Mouse (Mus musculus) forebrain, postnatal 0 days (tissue): ENCODE results near the gene Aplp1. TPM values are rescaled to one million over a fixed set of nuclear protein-coding genes. Genes with fewer than 3 reads are reported as not detected.

Source experiments
- ATAC-seq: fragments of 200-750 bp; cut with Nextera tagmentation; 2 replicates; pipeline ENCODE4 v1.8.0; 2017; ENCODE audit warnings: mild to moderate bottlenecking, moderate library complexity
- DNase-seq: peaks from one replicate; pipeline ENCODE4 v3.0.0-alpha.2; 2015
- H3K27ac ChIP-seq: fragments of 300-500 bp; sonication (generic); 2 replicates; pipeline ENCODE4 v1.5.1; 2014; ENCODE audit warnings: low read depth, mild to moderate bottlenecking, antibody characterized with exemption, low read length, moderate library complexity, mixed read lengths
- H3K27me3 ChIP-seq: fragments of 300-500 bp; sonication (generic); 2 replicates; pipeline ENCODE4 v1.6.1; 2014; ENCODE audit warnings: mild to moderate bottlenecking, low read length, mixed read lengths; ENCODE audit not compliant: insufficient read depth
- H3K36me3 ChIP-seq: fragments of 300-500 bp; sonication (generic); 2 replicates; pipeline ENCODE4 v1.6.1; 2014; ENCODE audit warnings: mild to moderate bottlenecking, moderate library complexity; ENCODE audit not compliant: insufficient read depth
- H3K4me1 ChIP-seq: fragments of 300-500 bp; sonication (generic); 2 replicates; pipeline ENCODE4 v1.6.1; 2014; ENCODE audit warnings: antibody characterized with exemption; ENCODE audit not compliant: insufficient read depth
- H3K4me2 ChIP-seq: fragments of 300-500 bp; sonication (generic); 2 replicates; pipeline ENCODE4 v1.6.1; 2014; ENCODE audit warnings: low read depth, mild to moderate bottlenecking, moderate library complexity
- H3K4me3 ChIP-seq: fragments of 300-500 bp; sonication (generic); 2 replicates; pipeline ENCODE4 v1.5.1; 2014; ENCODE audit warnings: low read depth, low read length, mixed read lengths
- H3K9ac ChIP-seq: fragments of 300-500 bp; sonication (generic); 2 replicates; pipeline ENCODE4 v1.6.1; 2014; ENCODE audit warnings: mild to moderate bottlenecking
- H3K9me3 ChIP-seq: fragments of 300-500 bp; sonication (generic); 2 replicates; pipeline ENCODE4 v1.6.1; 2016; ENCODE audit warnings: low read length
- CTCF ChIP-seq: sonication (generic); IDR thresholded peaks from 2 replicates; pipeline ENCODE4 v1.5.1; 2016; ENCODE audit warnings: antibody characterized with exemption, control low read depth, low read depth
- WGBS: fragments of 180-500 bp; shearing (Covaris S2); extraction: QIAGEN DNeasy Blood & Tissue Kit; methylation state at CpG from one replicate; pipeline ENCODE4 v1.1.7; 2014; 5-methylcytosine and 5-hydroxymethylcytosine counted together
- polyA plus RNA-seq: library from polyadenylated mRNA; unstranded; fragments of >200 nt; fragmentation: Nextera tagmentation; extraction: Ambion mirVana; gene quantifications from 2 replicates; pipeline ENCODE4 v1.2.1, GENCODE M21; 2015
- total RNA-seq: library from RNA; depleted of rRNA; stranded (reverse); fragments of >200 nt; gene quantifications from 2 replicates; pipeline ENCODE4 v1.2.3, GENCODE M21; 2014

The Aplp1 gene
- total and polyA plus RNA-seq, 2 experiments from 2014 or later, result 834 to 867 TPM

DNA sequence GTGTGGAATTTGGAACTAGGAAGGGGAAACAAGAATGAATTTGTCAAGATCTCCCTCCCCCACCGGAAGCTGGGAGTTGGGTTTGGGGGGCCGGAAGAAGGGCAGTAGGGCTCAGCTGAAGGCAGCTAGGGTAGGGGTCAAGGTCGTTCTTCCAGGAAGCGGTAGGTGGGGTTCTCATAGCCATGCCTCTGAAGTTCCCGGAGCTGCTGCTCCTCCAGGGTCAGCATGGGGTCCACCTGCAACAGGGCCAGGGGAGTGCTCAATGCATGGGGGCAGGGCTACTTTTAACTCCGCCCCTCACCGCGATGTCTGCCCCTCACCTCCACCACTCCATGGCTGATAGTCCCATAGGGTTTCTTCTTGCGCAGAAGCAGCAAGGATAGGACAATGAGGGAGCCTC lies 10.2 kb downstream of the Aplp1 start:
- no peak overlapping the region for H3K4me3 ChIP-seq
- TF ChIP-seq CTCF, result no peak
- no peak overlapping the region for H3K27ac ChIP-seq
- ATAC-seq (no peak), DNase-seq (no peak)
- WGBS, result 55% methylated on average over 9 of the region's 9 CpGs
- H3K4me2 ChIP-seq, result no peak overlapping the region
- H3K9ac ChIP-seq, result no peak overlapping the region
- H3K36me3 ChIP-seq, result peaks cover 57% of the 10 kb centered on the region
- no peaks in the 10 kb centered on the region for H3K9me3 ChIP-seq
- no peaks in the 10 kb centered on the region for H3K4me1 ChIP-seq
- no peaks in the 10 kb centered on the region for H3K27me3 ChIP-seq

DNA sequence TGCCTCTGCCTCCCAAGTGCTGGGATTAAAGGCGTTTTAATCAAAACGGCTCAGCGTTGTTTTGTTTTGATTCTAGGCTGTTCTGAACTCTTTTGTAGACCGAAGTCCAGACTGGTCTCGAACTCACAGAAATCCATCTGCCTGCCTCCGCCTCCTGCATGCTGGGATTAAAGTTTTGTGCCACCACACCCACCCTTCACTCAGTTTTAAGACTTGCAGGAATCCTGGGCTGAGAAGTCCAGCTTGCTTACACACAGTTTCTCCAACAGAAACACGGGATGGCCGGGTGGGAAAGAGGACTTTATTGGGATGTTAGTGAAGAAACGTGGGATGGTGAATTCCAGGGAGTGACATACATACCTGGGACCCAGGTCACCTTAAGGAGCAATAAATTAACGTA lies 10.6 kb downstream of the Aplp1 start:
- DNase-seq (no peak), ATAC-seq (no peak)
- Histone ChIP-seq H3K4me3 (no peak overlapping the region), H3K27me3 (no peaks in the 10 kb centered on the region), H3K27ac (no peak overlapping the region), H3K9ac (no peak overlapping the region), H3K4me1 (no peaks in the 10 kb centered on the region), H3K4me2 (no peak overlapping the region), H3K36me3 (peaks cover 52% of the 10 kb centered on the region), H3K9me3 (no peaks in the 10 kb centered on the region)
- 73% methylated on average over 10 of the region's 10 CpGs for WGBS
- TF ChIP-seq CTCF, result no peak

DNA sequence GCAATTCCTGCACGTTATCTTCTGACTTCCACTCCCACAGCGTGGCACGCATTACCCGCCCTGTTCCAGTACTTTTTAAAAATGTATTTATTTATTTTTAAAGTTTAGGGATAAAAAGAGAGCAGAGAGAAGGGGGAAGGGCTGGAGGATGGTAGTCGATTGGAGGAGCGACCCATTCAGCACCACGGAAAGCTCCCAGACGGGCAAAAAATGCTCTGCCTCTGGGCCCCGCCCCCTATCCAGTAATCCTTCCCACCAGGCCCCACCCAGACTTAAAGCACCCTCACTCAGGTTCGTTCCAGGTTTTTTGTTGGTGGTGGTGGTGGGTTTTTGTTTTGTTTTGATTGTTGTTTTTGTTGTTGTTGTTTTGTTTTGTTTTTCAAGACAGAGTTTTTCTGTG lies 11.1 kb downstream of the Aplp1 start:
- no peak for TF ChIP-seq CTCF
- H3K36me3 ChIP-seq, result peaks cover 48% of the 10 kb centered on the region
- 2% methylated on average over 10 of the region's 10 CpGs for WGBS
- no peak overlapping the region for H3K4me2 ChIP-seq
- no peak for ATAC-seq
- no peak for DNase-seq
- no peak overlapping the region for H3K4me3 ChIP-seq
- H3K9me3 ChIP-seq, result no peaks in the 10 kb centered on the region
- H3K27ac ChIP-seq, result no peak overlapping the region
- H3K9ac ChIP-seq, result no peak overlapping the region
- H3K4me1 ChIP-seq, result no peaks in the 10 kb centered on the region
- H3K27me3 ChIP-seq, result no peaks in the 10 kb centered on the region

DNA sequence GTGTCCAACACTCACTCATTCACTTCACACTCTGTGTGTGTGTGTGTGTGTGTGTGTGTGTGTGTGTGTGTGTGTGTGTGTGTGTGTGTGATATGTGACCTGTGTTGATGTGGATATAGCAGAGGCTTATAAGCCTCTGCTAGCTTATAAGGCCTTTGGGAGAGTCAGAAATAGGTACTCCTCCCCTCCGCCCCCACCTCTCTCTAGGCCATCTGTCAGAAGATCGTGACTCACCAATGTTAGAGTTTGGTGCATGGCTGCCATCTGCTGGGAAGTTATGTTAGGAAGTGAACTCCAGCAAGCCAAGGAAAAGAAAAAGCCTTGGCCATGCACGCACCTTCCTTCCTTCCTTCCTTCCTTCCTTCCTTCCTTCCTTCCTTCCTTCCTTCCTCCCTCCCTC lies 13.5 kb downstream of the Aplp1 start:
- Histone ChIP-seq H3K4me3 (no peak overlapping the region), H3K9me3 (no peaks in the 10 kb centered on the region), H3K4me2 (no peak overlapping the region), H3K4me1 (no peaks in the 10 kb centered on the region), H3K27ac (no peak overlapping the region), H3K27me3 (no peaks in the 10 kb centered on the region), H3K36me3 (peaks cover 30% of the 10 kb centered on the region), H3K9ac (no peak overlapping the region)
- peak; percentile 91 for DNase-seq
- peak; percentile 84 for TF ChIP-seq CTCF
- WGBS, result 11% methylated on average over 3 of the region's 3 CpGs
- ATAC-seq, result peak; percentile 86

DNA sequence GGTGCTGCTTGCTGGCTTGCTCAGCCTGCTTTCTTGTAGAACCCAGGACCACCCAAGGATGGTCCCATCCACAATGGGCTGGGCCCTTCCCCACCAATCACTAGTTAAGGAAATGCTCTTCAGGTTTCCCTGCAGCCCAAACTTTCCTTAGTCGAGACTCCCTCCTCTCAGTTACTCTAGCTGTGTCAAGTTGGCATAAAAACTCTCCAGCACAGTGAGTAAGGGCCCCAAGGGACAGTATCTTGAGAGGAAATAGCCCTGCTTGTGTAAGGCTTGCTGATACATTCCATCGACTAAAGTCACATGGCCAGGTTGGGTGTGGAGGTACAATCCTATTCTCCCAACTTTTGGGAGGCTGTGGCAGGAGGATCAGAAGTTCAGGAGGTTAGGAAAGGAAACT lies 15.1 kb downstream of the Aplp1 start:
- Histone ChIP-seq H3K4me3 (no peak overlapping the region), H3K4me2 (no peak overlapping the region), H3K36me3 (peaks cover 26% of the 10 kb centered on the region), H3K9me3 (no peaks in the 10 kb centered on the region), H3K27ac (no peak overlapping the region), H3K27me3 (no peaks in the 10 kb centered on the region), H3K9ac (no peak overlapping the region), H3K4me1 (no peaks in the 10 kb centered on the region)
- 60% methylated on average over 2 of the region's 2 CpGs for WGBS
- TF ChIP-seq CTCF, result no peak
- DNase-seq, result no peak
- ATAC-seq, result no peak

DNA sequence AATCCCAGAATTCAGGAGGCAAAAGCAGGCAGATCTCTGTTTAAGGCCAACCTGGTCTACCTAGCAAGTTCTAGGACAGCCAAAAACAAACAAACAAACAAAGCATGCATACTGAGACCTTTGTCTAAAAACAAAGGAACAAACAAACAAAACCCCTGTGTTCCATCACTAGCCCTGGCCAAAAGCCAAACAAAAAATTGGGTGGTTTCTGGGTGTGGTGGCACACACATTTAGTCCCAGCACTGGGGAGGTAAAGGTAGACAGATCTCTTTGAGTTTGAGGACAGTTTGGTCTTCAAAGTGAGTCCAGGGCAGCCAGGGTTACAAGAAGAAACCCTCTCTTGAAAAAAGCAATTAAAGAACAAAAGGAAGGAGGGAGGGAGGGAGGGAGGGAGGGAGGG lies 16.0 kb downstream of the Aplp1 start:
- Histone ChIP-seq H3K27me3 (no peaks in the 10 kb centered on the region), H3K9me3 (no peaks in the 10 kb centered on the region), H3K4me1 (no peaks in the 10 kb centered on the region), H3K4me3 (no peak overlapping the region), H3K27ac (no peak overlapping the region), H3K36me3 (peaks cover 21% of the 10 kb centered on the region), H3K9ac (no peak overlapping the region), H3K4me2 (no peak overlapping the region)
- TF ChIP-seq CTCF, result no peak
- DNase-seq (no peak), ATAC-seq (no peak)

DNA sequence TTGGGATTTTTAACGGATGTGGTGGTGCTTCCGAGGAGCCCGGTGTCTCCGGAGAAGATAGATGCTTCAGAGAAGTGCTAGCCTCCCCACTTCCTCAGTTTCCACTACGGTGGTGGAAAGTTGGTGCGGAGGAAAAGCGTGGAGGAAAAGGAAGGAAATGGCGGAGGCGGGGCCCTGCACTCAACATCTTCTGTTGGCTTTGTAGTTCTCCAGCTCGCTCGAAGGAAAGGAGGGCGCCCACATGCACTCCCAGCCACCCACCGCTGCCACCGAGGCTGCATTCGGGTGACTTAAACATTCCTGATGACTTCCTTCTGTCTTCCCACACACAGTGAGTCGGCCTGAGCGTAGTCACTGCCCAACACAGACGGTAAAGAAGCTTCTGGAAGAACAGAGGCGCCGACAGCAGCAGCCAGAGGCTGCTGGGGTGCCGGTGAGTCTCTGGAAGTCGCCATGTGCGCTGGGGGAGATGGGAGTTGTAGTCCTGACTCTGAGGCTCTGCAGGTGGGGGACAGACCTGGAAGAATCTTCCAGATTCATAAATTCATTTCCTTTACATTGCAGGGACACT lies 22.2 kb downstream of the Aplp1 start:
- Histone ChIP-seq H3K27me3 (no peaks in the 10 kb centered on the region), H3K9ac (peak overlapping the region; percentile 53), H3K9me3 (no peaks in the 10 kb centered on the region), H3K4me3 (peak overlapping the region; percentile 53), H3K4me2 (peak overlapping the region; percentile 98), H3K36me3 (peaks cover 15% of the 10 kb centered on the region), H3K27ac (peak overlapping the region; percentile 64; the same call in 1 of the 2 replicates), H3K4me1 (no peaks in the 10 kb centered on the region; the same call in 1 of the 2 replicates)
- DNase-seq, result peak; percentile 26
- ATAC-seq, result no peak
- 42% methylated on average over 23 of the region's 23 CpGs for WGBS
- TF ChIP-seq CTCF, result no peak
